Mouse (Mus musculus): ENCODE measurements at regions not wholly inside any gene's neighbourhood (a gene's known extent, or its start where the extent isn't known, plus 50 kb on each side); places are given as distances from the start of the nearest gene placed in this dataset.

DNA sequence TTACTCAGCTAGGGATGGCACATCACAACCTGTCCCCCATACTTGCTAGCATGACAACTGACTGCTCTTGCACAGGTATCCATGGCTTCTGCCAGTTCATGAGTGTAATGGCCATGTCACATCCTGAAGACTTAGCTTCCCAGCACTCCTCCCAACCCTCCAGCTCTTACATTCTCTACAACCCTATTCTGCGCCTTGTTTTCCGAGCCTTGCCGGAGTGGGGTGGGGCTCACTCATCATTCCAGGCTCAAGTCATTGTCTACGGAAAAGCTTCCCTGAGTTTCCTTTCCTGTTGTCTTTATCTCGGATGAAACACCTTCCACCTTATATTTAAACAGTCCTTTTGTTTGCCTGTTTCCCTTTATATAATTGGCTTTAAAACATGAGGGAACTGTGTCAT is 69.6 kb downstream of the Prdm13 start:
- no peak for DNase-seq

DNA sequence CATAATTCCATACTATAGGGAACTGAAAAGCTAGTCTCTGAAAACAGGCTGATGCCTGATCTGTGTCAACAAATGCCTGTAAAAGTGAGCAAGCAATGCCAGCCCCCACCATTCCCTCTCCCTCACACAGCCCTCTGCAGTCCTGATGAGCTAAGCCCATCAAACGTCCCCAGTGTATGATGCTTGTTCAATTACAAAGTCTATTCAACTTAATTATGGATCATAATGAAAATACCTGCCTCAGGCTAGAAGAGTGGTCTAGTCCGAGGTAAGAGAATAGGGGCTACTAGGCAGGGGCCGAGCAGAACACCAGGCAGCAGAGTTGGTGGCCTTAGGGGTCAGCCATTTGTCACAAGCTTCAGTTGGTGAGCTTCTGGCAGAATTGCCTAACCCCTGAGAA is 71.3 kb downstream of the Prdm13 start:
- no peak for DNase-seq

DNA sequence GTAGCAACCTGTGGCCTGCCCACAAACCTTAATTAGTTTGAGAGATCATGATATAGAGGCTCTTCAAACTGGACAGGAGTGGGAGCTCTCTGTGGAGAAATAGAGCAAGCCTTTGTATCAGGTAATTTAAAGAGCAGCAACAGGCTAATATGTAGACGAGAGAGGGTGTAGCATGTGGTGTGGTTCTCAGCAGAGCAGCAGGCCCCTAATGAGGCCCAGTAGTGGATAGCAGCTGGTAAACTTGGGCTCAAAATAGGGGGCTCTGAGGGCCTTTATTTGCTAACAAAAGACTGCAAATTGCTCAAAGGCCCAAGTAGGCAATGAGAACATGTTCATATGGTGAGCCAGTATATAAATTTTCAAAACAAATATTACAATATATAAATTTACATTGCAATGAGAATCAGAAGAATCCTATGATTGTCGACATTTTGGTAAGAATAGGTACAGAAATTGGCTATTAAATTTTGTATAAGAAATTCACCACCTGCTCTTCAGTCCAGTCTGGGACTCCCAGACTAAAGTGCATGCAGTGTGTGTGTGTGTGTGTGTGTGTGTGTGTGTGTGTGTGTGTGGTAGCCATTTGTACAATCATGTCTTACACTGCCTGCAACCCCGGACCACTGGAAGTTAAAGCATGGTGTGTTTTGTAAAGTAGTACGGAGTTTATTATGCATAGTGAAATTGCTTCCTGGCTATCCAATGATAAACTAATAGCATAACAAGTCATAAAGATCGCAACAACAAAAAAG is 74.1 kb downstream of the Prdm13 start:
- DNase-seq = no peak

DNA sequence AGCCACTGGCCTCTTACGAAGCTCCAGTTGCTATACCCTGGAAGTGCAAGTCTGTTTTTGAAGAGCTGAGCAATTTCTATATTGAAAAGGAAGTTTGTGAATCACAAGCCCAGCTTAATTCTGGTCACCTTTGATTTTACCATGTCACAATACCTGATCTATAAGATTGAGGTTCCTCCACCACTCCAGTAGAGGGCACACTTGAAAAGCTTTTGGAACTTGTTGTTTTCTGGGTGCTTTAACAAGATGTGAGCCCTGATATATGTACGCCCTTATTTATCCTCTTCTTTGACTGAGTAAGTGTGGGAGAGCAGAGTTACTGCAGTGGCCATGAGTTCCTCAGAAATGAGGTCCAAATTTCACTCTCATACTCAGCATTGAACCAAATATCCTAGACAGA is 87.7 kb downstream of the Prdm13 start:
- no peak for DNase-seq

DNA sequence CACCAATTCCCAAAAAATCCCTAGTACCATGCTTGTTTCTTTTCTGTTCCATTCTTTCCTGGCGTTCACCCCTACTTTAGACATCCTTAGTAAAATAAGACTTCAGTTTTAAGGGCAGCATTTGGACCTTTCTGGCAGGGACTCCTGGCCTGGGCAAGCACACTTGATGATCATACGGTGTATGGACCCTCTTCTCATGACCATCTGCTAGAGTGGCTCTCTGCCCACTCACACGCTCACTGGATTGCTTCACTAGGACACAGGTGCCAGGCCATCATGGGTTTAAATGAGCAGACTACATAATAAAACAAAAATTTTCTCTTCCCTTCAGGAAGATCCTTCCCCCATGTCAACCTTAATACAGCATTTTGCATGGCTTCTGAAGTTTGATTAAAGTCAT is 138.0 kb downstream of the Prdm13 start:
- peak; percentile 92 to 94 for DNase-seq

DNA sequence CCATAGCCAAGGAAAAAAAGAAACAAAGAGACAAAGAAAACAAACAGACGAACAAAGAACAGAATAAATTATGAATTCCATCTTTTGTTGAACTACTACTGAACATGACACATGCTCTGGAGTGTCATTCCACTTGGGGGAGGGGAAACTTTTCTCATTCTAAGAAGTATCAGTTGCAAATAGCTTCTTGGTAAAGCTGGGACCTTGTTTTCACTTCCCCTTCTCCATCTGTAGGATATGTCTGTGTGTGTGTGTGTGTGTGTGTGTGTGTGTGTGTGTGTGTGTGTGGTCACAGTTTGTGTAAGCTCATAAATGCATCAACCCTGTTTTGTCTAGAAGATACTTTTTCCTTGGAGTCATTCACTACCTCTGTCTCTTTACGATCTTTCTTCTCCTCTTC is 146.2 kb downstream of the Prdm13 start:
- DNase-seq = no peak

DNA sequence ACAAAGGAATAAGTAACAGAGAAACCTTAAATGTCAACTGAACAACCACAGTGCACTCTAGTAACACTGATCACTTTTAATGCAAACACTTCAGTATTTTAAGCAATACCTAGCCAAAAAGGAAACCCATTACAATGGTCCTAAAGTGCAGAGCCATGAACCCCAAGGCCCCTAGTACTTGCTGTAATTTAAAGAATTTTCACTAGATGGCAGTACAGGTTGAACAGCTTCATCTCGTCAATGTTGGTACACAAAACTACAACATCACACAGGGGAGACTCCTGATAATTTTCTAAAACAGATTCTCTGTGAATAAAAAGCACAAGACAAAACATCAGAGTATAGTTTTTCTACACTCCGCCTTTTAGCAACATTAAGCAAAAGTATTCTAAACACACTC is 149.8 kb downstream of the Prdm13 start:
- peak in 1 of 2 experiments; percentile 44 for DNase-seq

DNA sequence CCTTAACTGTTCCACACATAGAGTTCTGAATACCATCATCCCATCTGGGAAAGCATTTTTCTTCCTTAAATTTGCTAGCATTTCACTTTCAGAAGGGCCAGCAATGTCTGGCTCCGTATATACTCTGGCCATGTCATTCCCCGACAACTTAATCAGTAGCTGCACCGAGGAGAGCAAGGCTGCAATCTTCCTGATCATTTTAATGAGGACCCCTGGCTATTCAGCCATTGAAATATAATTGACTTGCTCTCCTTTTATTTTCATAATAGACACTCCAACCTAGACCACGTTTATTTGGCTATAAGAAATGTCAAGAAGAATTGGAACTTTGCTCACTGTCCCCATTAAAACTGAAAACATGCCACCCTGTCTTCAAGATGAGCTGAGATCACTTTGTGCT is 153.6 kb downstream of the Prdm13 start:
- DNase-seq = no peak

Measured in cerebellum, postnatal 14 days (tissue).